Mouse (Mus musculus): ENCODE measurements around the gene Lrrc39.

GRCm38 (mm10) chr3:116614295-116614892 lies 51.6 kb downstream of the Lrrc39 start, which contains the start of gene Trmt13:
- TF ChIP-seq POLR2A (IDR thresholded peaks at IDR 0.05; ENCODE audit: insufficient read length, low read depth) (no peak), REST (IDR thresholded peaks at IDR 0.05; ENCODE audit: insufficient read depth, insufficient read length) (no peak), TCF12 (IDR thresholded peaks at IDR 0.05; ENCODE audit: insufficient read depth, poor library complexity, severe bottlenecking) (no peak), MYOD1 (IDR thresholded peaks at IDR 0.05; ENCODE audit: control insufficient read depth in 1 of 3, insufficient read length in 2 of 3, low read depth in 2 of 3) (no peak), TCF3 (IDR thresholded peaks at IDR 0.05; ENCODE audit: insufficient read length, low read depth) (no peak)

Data from myocyte (in vitro differentiated cells).